Mouse (Mus musculus): Measurements from ENCODE around the gene Igsf3. TPM values are rescaled to one million over a fixed set of nuclear protein-coding genes. Genes with fewer than 3 reads are reported as not detected.

Gene Igsf3
- total and polyA plus RNA-seq, 3 experiments: not detected

GRCm38 (mm10) chr3:101345299-101345698 is 31.6 kb upstream of the Igsf3 start:
- Histone ChIP-seq H3K9me3 (replicated peaks; ENCODE audit: insufficient read depth, low read length) (no peaks in the 10 kb centered on the region), H3K27me3 (ENCODE audit: control insufficient read depth in 1 of 2, insufficient read depth in 2 of 2, low read length in 2 of 2) (no peaks in the 10 kb centered on the region)
- TF ChIP-seq ZNF384 (IDR thresholded peaks at IDR 0.05; ENCODE audit: low read depth, low read length) (no peak), NELFE (IDR thresholded peaks at IDR 0.05; ENCODE audit: low read depth, low read length) (no peak), ZMIZ1 (IDR thresholded peaks at IDR 0.05; ENCODE audit: low read depth, low read length) (no peak), E2F4 (IDR thresholded peaks at IDR 0.05; ENCODE audit: borderline replicate concordance, low read depth, low read length) (no peak), GABPA (IDR thresholded peaks at IDR 0.05; ENCODE audit: low read depth, low read length) (no peak), SIN3A (IDR thresholded peaks at IDR 0.05; ENCODE audit: low read length) (no peak), USF1 (IDR thresholded peaks at IDR 0.05; ENCODE audit: low read depth, low read length) (no peak), CHD1 (IDR thresholded peaks at IDR 0.05; ENCODE audit: low read depth, low read length) (no peak), JUND (IDR thresholded peaks at IDR 0.05; ENCODE audit: low read depth, low read length) (no peak), ZC3H11A (IDR thresholded peaks at IDR 0.05; ENCODE audit: low read depth, low read length) (no peak), HCFC1 (IDR thresholded peaks at IDR 0.05; ENCODE audit: low read depth, low read length) (no peak), GATA1 (IDR thresholded peaks at IDR 0.05; ENCODE audit: low read depth, low read length) (no peak), RAD21 (IDR thresholded peaks at IDR 0.05; ENCODE audit: low read depth, low read length) (no peak), POLR2AphosphoS5 (IDR thresholded peaks at IDR 0.05; ENCODE audit: borderline replicate concordance, low read depth, low read length) (no peak), RCOR1 (IDR thresholded peaks at IDR 0.05; ENCODE audit: low read depth, low read length) (no peak), ETS1 (IDR thresholded peaks at IDR 0.05; ENCODE audit: low read depth, low read length) (no peak), POLR2AphosphoS2 (IDR thresholded peaks at IDR 0.05; ENCODE audit: low read length) (no peak), BHLHE40 (IDR thresholded peaks at IDR 0.05; ENCODE audit: borderline replicate concordance, low read depth, low read length) (no peak), ZKSCAN1 (IDR thresholded peaks at IDR 0.05; ENCODE audit: low read depth, low read length) (no peak), MAX (IDR thresholded peaks at IDR 0.05; ENCODE audit: low read length) (no peak)

GRCm38 (mm10) chr3:101346806-101347205 is 30.1 kb upstream of the Igsf3 start:
- DNase-seq (ENCODE audit: low read depth, low spot score): no peak
- Histone ChIP-seq H3K79me2 (ENCODE audit: control insufficient read depth, insufficient read depth, low read length, poor library complexity) (no peaks in the 10 kb centered on the region), H3K4me3 (ENCODE audit: control insufficient read depth in 1 of 2, insufficient read depth in 1 of 2, low read depth in 2 of 2, low read length in 2 of 2) (no peak overlapping the region), H3K27ac (ENCODE audit: control insufficient read depth, low read depth, low read length) (no peak overlapping the region), H3K4me1 (ENCODE audit: control insufficient read depth in 1 of 2, insufficient read depth in 2 of 2, low read length in 2 of 2) (no peaks in the 10 kb centered on the region), H3K9me3 (replicated peaks; ENCODE audit: insufficient read depth, low read length) (no peaks in the 10 kb centered on the region), H3K36me3 (ENCODE audit: control insufficient read depth in 1 of 2, insufficient read depth in 2 of 2, low read length in 2 of 2) (no peaks in the 10 kb centered on the region), H3K9ac (ENCODE audit: control insufficient read depth, low read depth, low read length, poor library complexity, severe bottlenecking) (no peak overlapping the region), H3K27me3 (ENCODE audit: control insufficient read depth in 1 of 2, insufficient read depth in 2 of 2, low read length in 2 of 2) (no peaks in the 10 kb centered on the region)
- TF ChIP-seq NELFE (IDR thresholded peaks at IDR 0.05; ENCODE audit: low read depth, low read length) (no peak), TBP (IDR thresholded peaks at IDR 0.05; ENCODE audit: low read depth, low read length) (no peak), ZC3H11A (IDR thresholded peaks at IDR 0.05; ENCODE audit: low read depth, low read length) (no peak), RAD21 (IDR thresholded peaks at IDR 0.05; ENCODE audit: low read depth, low read length) (no peak), POLR2A (IDR thresholded peaks at IDR 0.05; ENCODE audit: control insufficient read depth in 1 of 2, insufficient read depth in 1 of 2, low read depth in 1 of 2, low read length in 2 of 2, poor library complexity in 1 of 2) (no peak), SMC3 (IDR thresholded peaks at IDR 0.05; ENCODE audit: low read depth, low read length) (no peak), E2F4 (IDR thresholded peaks at IDR 0.05; ENCODE audit: borderline replicate concordance, low read depth, low read length) (no peak), JUND (IDR thresholded peaks at IDR 0.05; ENCODE audit: low read depth, low read length) (no peak), SIN3A (IDR thresholded peaks at IDR 0.05; ENCODE audit: low read length) (no peak), USF1 (IDR thresholded peaks at IDR 0.05; ENCODE audit: low read depth, low read length) (no peak), RCOR1 (IDR thresholded peaks at IDR 0.05; ENCODE audit: low read depth, low read length) (no peak), MEF2A (IDR thresholded peaks at IDR 0.05; ENCODE audit: extremely low read depth, insufficient replicate concordance, low read depth, low read length, poor library complexity, severe bottlenecking) (no peak), MXI1 (IDR thresholded peaks at IDR 0.05; ENCODE audit: low read depth, low read length) (no peak), CHD2 (IDR thresholded peaks at IDR 0.05; ENCODE audit: low read length) (no peak), USF2 (IDR thresholded peaks at IDR 0.05; ENCODE audit: borderline replicate concordance in 1 of 2, insufficient read depth in 1 of 2, low read depth in 1 of 2, low read length in 2 of 2) (no peak)

More at GRCm38 (mm10) chr3:101345299-101345698, 31.6 kb upstream of the Igsf3 start:
- no peaks in the 10 kb centered on the region for H3K36me3 ChIP-seq (ENCODE audit: control insufficient read depth in 1 of 2, insufficient read depth in 2 of 2, low read length in 2 of 2)
- no peaks in the 10 kb centered on the region for H3K4me1 ChIP-seq (ENCODE audit: control insufficient read depth in 1 of 2, insufficient read depth in 2 of 2, low read length in 2 of 2)
- DNase-seq (ENCODE audit: low read depth, low spot score): no peak
- H3K79me2 ChIP-seq (ENCODE audit: control insufficient read depth, insufficient read depth, low read length, poor library complexity): no peaks in the 10 kb centered on the region
- no peak overlapping the region for H3K9ac ChIP-seq (ENCODE audit: control insufficient read depth, low read depth, low read length, poor library complexity, severe bottlenecking)
- no peak overlapping the region for H3K4me3 ChIP-seq (ENCODE audit: control insufficient read depth in 1 of 2, insufficient read depth in 1 of 2, low read depth in 2 of 2, low read length in 2 of 2)
- no peak overlapping the region for H3K27ac ChIP-seq (ENCODE audit: control insufficient read depth, low read depth, low read length)
